Mouse (Mus musculus) ES-E14 (cell line): ENCODE data around the gene Eno4.

Experiments
- CHD2 ChIP-seq: IDR thresholded peaks from 2 replicates; pipeline ENCODE4 v1.6.1; 2014; ENCODE audit warnings: mild to moderate bottlenecking, low read depth, low read length, inconsistent platforms
- HCFC1 ChIP-seq: IDR thresholded peaks from 2 replicates; pipeline ENCODE4 v1.6.1; 2012; ENCODE audit warnings: low read length, inconsistent platforms, borderline replicate concordance; ENCODE audit not compliant: insufficient read depth
- MAFK ChIP-seq: IDR thresholded peaks from 2 replicates; pipeline ENCODE4 v1.6.1; 2014; ENCODE audit warnings: mild to moderate bottlenecking, low read depth, low read length, inconsistent platforms; ENCODE audit not compliant: insufficient read depth
- ZNF384 ChIP-seq: IDR thresholded peaks from 2 replicates; pipeline ENCODE4 v1.6.1; 2012; ENCODE audit warnings: low read depth, low read length, inconsistent platforms

DNA sequence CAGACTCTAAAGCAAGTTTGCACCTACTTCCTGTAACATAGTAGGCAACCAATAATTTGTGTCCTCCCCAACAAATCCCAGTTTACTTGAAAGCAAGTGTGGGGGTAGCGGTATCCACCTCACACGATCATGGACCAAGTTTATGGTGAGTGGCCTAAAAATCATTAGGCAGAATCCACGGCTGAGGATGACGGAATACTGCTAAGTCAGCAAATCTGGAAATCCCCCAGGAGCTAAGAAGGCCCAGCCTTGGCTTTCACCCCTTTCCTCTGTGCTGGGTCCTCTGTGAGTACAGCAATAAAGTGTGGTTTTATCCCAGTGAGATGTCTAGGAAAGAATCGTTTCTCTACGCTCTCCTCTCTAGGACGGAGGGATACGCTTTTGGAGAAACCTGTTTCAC lies 11.6 kb downstream of the Eno4 start:
- TF ChIP-seq MAFK: peak; percentile 88
- TF ChIP-seq CHD2: no peak
- no peak for TF ChIP-seq HCFC1
- no peak for TF ChIP-seq ZNF384
